Mouse (Mus musculus): ENCODE measurements around the gene Cxcl2.

Cxcl2 gene

GRCm38 (mm10) chr5:90903339-90904020, at the start of gene Cxcl2:
Cxcl2 (plus strand) TSS chr5:90903871.
- DNase-seq: no peak

- DNase-seq: no peak
Observed at GRCm38 (mm10) chr5:90855308-90856230, 48.1 kb upstream of the Cxcl2 start.

- no peak for DNase-seq
Observed at GRCm38 (mm10) chr5:90857463-90857862, 46.2 kb upstream of the Cxcl2 start.

- DNase-seq: no peak
Observed at GRCm38 (mm10) chr5:90858429-90858828, 45.2 kb upstream of the Cxcl2 start.

- no peak for DNase-seq
Observed at GRCm38 (mm10) chr5:90859031-90859430, 44.6 kb upstream of the Cxcl2 start.

- no peak for DNase-seq
Observed at GRCm38 (mm10) chr5:90861876-90862375, 41.7 kb upstream of the Cxcl2 start.

- DNase-seq: no peak
Observed at GRCm38 (mm10) chr5:90866770-90867169, 36.9 kb upstream of the Cxcl2 start.

GRCm38 (mm10) chr5:90872377-90872776, 31.3 kb upstream of the Cxcl2 start:
- peak; percentile 66 for DNase-seq

- no peak for DNase-seq
Observed at GRCm38 (mm10) chr5:90876045-90876444, 27.6 kb upstream of the Cxcl2 start.

DNA sequence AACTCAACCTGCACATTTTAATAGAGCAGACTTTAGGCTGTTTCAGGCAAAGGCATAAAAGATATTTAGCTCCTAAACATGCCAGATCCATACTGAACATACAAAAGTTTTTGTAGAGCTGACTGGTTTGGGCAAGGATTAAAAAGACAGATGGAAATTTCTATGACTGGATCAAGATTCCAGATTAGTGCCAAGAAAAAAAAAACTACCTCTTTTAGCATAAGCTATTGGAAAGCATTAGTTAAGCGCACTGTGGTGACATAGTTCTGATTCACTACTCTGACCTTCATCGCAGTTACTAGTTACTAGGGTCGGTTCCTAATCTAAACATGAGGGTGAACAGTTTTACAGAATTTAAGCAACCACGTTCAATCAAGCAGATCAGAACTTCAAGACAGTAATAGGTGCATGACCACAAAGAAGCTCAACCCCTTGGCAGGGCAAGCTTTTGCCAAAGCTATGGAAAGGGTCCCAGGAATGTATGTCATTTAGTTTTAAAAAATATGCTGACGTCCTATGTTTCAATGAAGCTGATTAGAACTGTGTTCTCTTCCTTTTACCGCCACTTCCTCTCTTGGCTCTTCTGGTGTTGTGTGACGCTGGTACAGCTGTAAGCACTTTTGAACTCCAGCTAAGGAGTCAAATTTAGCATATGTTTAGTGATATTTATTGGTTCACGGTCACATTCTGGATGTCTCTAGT, 27.0 kb upstream of the Cxcl2 start:
- DNase-seq: no peak

- DNase-seq: no peak
Observed at GRCm38 (mm10) chr5:90877173-90877512, 26.5 kb upstream of the Cxcl2 start.

- DNase-seq: no peak
Observed at GRCm38 (mm10) chr5:90879307-90880014, 24.2 kb upstream of the Cxcl2 start.

GRCm38 (mm10) chr5:90880335-90880850, 23.3 kb upstream of the Cxcl2 start:
- no peak for DNase-seq

DNA sequence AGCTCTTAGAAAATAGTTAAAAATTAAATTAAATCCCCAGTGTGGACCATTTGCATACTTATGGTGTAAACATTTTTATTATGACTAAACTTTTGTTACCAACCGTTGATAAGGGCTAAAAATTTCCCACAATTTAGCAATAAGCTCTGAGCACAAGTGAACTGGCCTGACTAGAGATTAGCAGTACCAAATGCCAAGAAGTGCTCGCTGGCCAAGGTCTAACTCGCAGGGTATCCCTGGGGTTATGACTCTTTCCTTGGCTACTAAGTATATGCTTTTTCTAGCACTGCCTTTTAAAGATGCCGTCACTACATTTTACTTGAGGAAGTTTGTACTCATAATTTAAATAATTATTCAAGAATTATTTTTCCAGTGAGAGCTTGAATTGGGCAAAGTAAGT, 22.6 kb upstream of the Cxcl2 start:
- no peak for DNase-seq

DNA sequence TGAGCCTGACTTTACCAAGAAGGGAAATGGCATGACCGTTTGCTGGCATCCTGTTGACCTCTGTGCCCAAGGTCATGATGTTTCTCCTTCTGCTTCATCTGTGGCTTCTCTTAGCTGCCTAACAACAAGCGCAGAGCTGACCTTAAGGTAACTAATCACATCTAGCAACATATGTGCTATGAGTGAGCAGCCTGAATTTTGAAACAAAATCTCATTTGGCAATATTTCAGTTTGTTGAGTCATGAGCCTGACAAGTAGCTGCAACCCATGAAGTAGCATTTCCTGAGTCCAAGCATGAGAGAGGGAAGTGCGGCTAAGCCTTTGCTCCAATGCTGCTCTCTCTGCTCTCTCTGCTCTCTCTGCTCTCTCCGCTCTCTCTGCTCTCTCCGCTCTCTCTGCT, 22.0 kb upstream of the Cxcl2 start:
- no peak for DNase-seq

DNA sequence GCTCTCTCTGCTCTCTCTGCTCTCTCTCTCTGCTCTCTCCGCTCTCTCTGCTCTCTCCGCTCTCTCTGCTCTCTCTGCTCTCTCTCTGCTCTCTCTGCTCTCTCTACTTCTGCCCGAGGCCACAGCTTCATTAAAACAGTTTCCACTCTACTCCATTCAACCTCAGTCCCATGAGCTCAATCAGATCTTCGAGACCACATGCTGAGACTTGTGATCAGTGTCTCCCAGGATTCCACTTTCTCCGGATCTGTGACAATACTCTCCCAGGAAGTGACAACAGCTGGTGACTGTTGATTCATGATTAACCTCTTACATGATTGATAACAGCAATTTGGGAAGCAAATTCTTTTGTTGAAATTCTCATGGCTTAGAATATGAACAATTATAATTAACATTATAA, 21.5 kb upstream of the Cxcl2 start:
- no peak for DNase-seq

GRCm38 (mm10) chr5:90884628-90885242, 18.9 kb upstream of the Cxcl2 start:
- peak; percentile 24 for DNase-seq

- DNase-seq: no peak
Observed at GRCm38 (mm10) chr5:90888661-90889060, 15.0 kb upstream of the Cxcl2 start.

DNA sequence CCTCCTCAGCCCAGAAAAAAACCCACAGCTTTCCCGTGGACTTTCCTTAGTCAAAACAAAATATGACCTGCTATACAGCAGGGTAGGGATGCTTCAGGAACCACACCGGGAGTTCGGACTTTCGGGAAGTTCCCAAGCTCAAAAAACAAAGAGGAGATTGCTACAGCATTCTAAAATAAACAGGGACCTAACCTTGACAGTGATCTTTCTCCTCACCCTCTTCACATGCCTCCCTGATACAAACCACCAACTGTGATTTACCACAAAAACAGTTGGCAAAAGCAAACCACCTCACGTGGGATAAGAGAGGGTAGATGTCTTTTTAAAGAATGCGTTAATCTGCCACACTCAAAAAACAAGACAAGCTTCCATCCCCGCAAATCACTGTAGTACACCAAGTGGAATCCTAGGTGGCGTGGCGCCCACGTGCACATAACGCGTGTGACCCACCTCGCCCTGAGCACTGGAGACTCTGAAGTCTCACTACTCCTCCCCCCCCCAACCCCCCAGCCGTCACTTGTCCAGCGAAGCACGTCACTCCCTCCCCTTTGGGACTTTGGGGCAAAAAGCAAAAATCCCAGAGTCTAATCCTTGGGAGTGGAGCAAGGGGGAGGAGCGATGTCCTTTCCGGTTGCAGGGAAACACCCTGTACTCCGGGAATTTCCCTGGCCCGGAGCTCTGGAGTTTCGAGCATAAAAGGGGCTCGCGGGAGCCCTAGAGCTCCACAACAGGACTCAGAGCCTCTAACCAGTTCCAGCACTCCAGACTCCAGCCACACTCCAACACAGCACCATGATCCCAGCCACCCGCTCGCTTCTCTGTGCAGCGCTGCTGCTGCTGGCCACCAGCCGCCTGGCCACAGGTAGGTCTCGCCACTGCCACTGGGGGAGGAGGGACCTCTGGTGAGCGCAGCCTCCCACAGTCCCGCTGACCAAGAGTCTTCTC, 12.9 kb upstream of the Cxcl2 start, which contains the start of gene Cxcl1:
Gene Cxcl1 (plus strand): TSS at position 723 of the 945 bp plus-strand sequence.
- DNase-seq: peak; percentile 44

- no peak for DNase-seq
Observed at GRCm38 (mm10) chr5:90891464-90891813, 12.2 kb upstream of the Cxcl2 start.

GRCm38 (mm10) chr5:90894231-90894630, 9.4 kb upstream of the Cxcl2 start:
- no peak for DNase-seq
